Mouse (Mus musculus) midbrain, postnatal 0 days (tissue): ENCODE results near the gene Hsf4. TPM values are rescaled to one million over a fixed set of nuclear protein-coding genes. Genes with fewer than 3 reads are reported as not detected.

Experiments
- ATAC-seq: fragments of 200-750 bp; cut with Nextera tagmentation; 2 replicates; pipeline ENCODE4 v1.8.0; 2017; ENCODE audit warnings: moderate number of reproducible peaks, mild to moderate bottlenecking, moderate TSS enrichment, moderate library complexity; ENCODE audit not compliant: low FRiP score
- DNase-seq: peaks from one replicate; pipeline ENCODE4 v3.0.0-alpha.2; 2015; ENCODE audit warnings: low spot score
- H3K27ac ChIP-seq: fragments of 300-500 bp; sonication (generic); 2 replicates; pipeline ENCODE4 v1.5.1; 2014; ENCODE audit warnings: low read depth, mild to moderate bottlenecking, low read length, mixed read lengths
- H3K27me3 ChIP-seq: fragments of 300-500 bp; sonication (generic); 2 replicates; pipeline ENCODE4 v1.6.1; 2014; ENCODE audit warnings: low read length, control low read depth, mixed read lengths; ENCODE audit not compliant: insufficient read depth
- H3K36me3 ChIP-seq: fragments of 300-500 bp; sonication (generic); 2 replicates; pipeline ENCODE4 v1.6.1; 2014; ENCODE audit warnings: low read length, control low read depth, mixed read lengths; ENCODE audit not compliant: insufficient read depth
- H3K4me1 ChIP-seq: fragments of 300-500 bp; sonication (generic); 2 replicates; pipeline ENCODE4 v1.6.1; 2014; ENCODE audit warnings: mild to moderate bottlenecking, control low read depth, antibody characterized with exemption, low read length, mixed read lengths; ENCODE audit not compliant: insufficient read depth
- H3K4me2 ChIP-seq: fragments of 300-500 bp; sonication (generic); 2 replicates; pipeline ENCODE4 v1.6.1; 2014; ENCODE audit warnings: low read depth, mild to moderate bottlenecking, low read length, mixed read lengths; ENCODE audit not compliant: poor library complexity, severe bottlenecking
- H3K4me3 ChIP-seq: fragments of 300-500 bp; sonication (generic); 2 replicates; pipeline ENCODE4 v1.5.1; 2014; ENCODE audit warnings: low read depth, mild to moderate bottlenecking, low read length, moderate library complexity
- H3K9ac ChIP-seq: fragments of 300-500 bp; sonication (generic); replicated peaks from 2 replicates; pipeline ENCODE4 v1.6.1; 2014; ENCODE audit warnings: mild to moderate bottlenecking, low read length, moderate library complexity, mixed read lengths; ENCODE audit not compliant: poor library complexity, severe bottlenecking
- H3K9me3 ChIP-seq: fragments of 300-500 bp; sonication (generic); 2 replicates; pipeline ENCODE4 v1.6.1; 2016; ENCODE audit warnings: low read length, control low read depth
- CTCF ChIP-seq: IDR thresholded peaks from 2 replicates; pipeline ENCODE4 v1.5.1; 2016; ENCODE audit warnings: antibody characterized with exemption, mild to moderate bottlenecking
- WGBS: fragments of 180-500 bp; shearing (Covaris S2); extraction: QIAGEN DNeasy Blood & Tissue Kit; methylation state at CpG from one replicate; pipeline ENCODE4 v1.1.7; 2014; 5-methylcytosine and 5-hydroxymethylcytosine counted together
- polyA plus RNA-seq: library from polyadenylated mRNA; unstranded; fragments of >200 nt; fragmentation: Nextera tagmentation; extraction: Ambion mirVana; gene quantifications from 2 replicates; pipeline ENCODE4 v1.2.1, GENCODE M21; 2015
- total RNA-seq: library from RNA; depleted of rRNA; stranded (reverse); fragments of >200 nt; gene quantifications from 2 replicates; pipeline ENCODE4 v1.2.3, GENCODE M21; 2014

The Hsf4 gene
- total and polyA plus RNA-seq, 2 experiments from 2014 or later: 0.33 to 0.43 TPM

GRCm38 (mm10) chr8:105303396-105303795 is 33.8 kb downstream of the Hsf4 start:
- DNase-seq (no peak), ATAC-seq (no peak)
- no peak overlapping the region for H3K27ac ChIP-seq
- no peaks in the 10 kb centered on the region for H3K27me3 ChIP-seq
- TF ChIP-seq CTCF: no peak
- H3K4me1 ChIP-seq: peaks cover 15% of the 10 kb centered on the region; the same call in 1 of the 2 replicates
- H3K4me3 ChIP-seq: no peak overlapping the region
- 89% methylated on average over 8 of the region's 8 CpGs for WGBS
- no peak overlapping the region for H3K9ac ChIP-seq
- peaks cover 49% of the 10 kb centered on the region for H3K36me3 ChIP-seq
- H3K9me3 ChIP-seq: no peaks in the 10 kb centered on the region
- no peak overlapping the region for H3K4me2 ChIP-seq

- Histone ChIP-seq H3K4me2 (no peak overlapping the region), H3K9me3 (no peaks in the 10 kb centered on the region), H3K27ac (no peak overlapping the region), H3K4me1 (peaks cover 10% of the 10 kb centered on the region; the same call in 1 of the 2 replicates), H3K36me3 (peaks cover 52% of the 10 kb centered on the region), H3K4me3 (no peak overlapping the region), H3K9ac (0 out of 2 replicates have a peak overlapping the region, but pooled peaks have one; percentile 8), H3K27me3 (no peaks in the 10 kb centered on the region)
- no peak for DNase-seq
- TF ChIP-seq CTCF: no peak
- ATAC-seq: no peak
- 86% methylated on average over 9 of the region's 9 CpGs for WGBS
Observed at GRCm38 (mm10) chr8:105303874-105304273, 34.3 kb downstream of the Hsf4 start.

GRCm38 (mm10) chr8:105304325-105305210 is 35.0 kb downstream of the Hsf4 start:
- Histone ChIP-seq H3K9me3 (no peaks in the 10 kb centered on the region), H3K4me3 (no peak overlapping the region), H3K27me3 (no peaks in the 10 kb centered on the region), H3K9ac (0 out of 2 replicates have a peak overlapping the region, but pooled peaks have one; percentile 8), H3K4me1 (peaks cover 9% of the 10 kb centered on the region; the same call in 1 of the 2 replicates), H3K27ac (no peak overlapping the region), H3K36me3 (peaks cover 52% of the 10 kb centered on the region), H3K4me2 (no peak overlapping the region)
- ATAC-seq (no peak), DNase-seq (no peak)
- no peak for TF ChIP-seq CTCF
- WGBS: 64% methylated on average over 9 of the region's 9 CpGs

- H3K36me3 ChIP-seq: peaks cover 53% of the 10 kb centered on the region
- H3K27me3 ChIP-seq: no peaks in the 10 kb centered on the region
- WGBS: 9% methylated on average over 30 of the region's 30 CpGs
- H3K27ac ChIP-seq: no peak within 1 kb of the TSS
- H3K4me2 ChIP-seq: peak within 1 kb of the TSS; percentile 47
- peak within 1 kb of the TSS; percentile 10; the same call in 1 of the 2 replicates for H3K4me3 ChIP-seq
- DNase-seq: peak; percentile 55
- TF ChIP-seq CTCF: peak; percentile 28; the same call in 1 of the 2 replicates
- peaks cover 9% of the 10 kb centered on the region; the same call in 1 of the 2 replicates for H3K4me1 ChIP-seq
- peak; percentile 51 for ATAC-seq
- H3K9ac ChIP-seq: peak within 1 kb of the TSS; percentile 44
- H3K9me3 ChIP-seq: no peaks in the 10 kb centered on the region
Observed at GRCm38 (mm10) chr8:105305211-105306145, 35.9 kb downstream of the Hsf4 start, which contains the start of gene Elmo3. Gene Elmo3, plus strand, starts transcription at chr8:105305601.

- H3K4me2 ChIP-seq: peak overlapping the region; percentile 47
- DNase-seq (no peak), ATAC-seq (peak; percentile 15; the same call in 1 of the 2 replicates)
- TF ChIP-seq CTCF: no peak
- H3K9ac ChIP-seq: peak overlapping the region; percentile 44; the same call in 1 of the 2 replicates
- H3K9me3 ChIP-seq: no peaks in the 10 kb centered on the region
- 59% methylated on average over 5 of the region's 5 CpGs for WGBS
- no peaks in the 10 kb centered on the region for H3K27me3 ChIP-seq
- peaks cover 48% of the 10 kb centered on the region for H3K36me3 ChIP-seq
- no peak overlapping the region for H3K4me3 ChIP-seq
- no peak overlapping the region for H3K27ac ChIP-seq
- peaks cover 9% of the 10 kb centered on the region; the same call in 1 of the 2 replicates for H3K4me1 ChIP-seq
Observed at GRCm38 (mm10) chr8:105306146-105306691, 36.6 kb downstream of the Hsf4 start.
